Mouse (Mus musculus): ENCODE measurements at regions not wholly inside any gene's neighbourhood (a gene's known extent, or its start where the extent isn't known, plus 50 kb on each side); places are given as distances from the start of the nearest gene placed in this dataset.

DNA sequence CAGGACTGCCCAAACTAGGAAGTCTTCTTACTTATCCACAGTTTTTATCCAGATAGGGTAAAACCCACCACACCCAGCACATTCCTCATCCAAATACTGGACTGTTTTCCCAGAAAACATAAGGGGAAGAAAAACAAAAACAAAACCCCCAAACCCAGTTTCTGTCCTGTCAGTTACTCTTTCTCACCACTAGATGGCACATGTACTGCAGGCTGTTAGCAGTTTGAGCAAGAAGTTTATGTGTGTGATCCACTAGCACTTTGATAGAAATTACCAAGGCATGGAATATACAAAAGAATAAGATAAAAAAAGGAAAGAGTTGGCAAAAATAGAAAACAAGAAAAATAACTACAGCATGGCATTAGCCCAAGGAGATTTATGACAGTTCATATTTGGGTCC, 76.2 kb upstream of the Chd6 start:
- TF ChIP-seq CTCF (IDR thresholded peaks at IDR 0.05; ENCODE audit: insufficient read depth, low read depth, low read length) (no peak), POLR2A (IDR thresholded peaks at IDR 0.05; ENCODE audit: insufficient read depth, low read depth, low read length) (no peak)

All from olfactory bulb, adult 2 months (tissue).